Mouse (Mus musculus) hindbrain, embryonic 14.5 days (tissue): ENCODE data around the gene Mmp24. TPM values are rescaled to one million over a fixed set of nuclear protein-coding genes. Genes with fewer than 3 reads are reported as not detected.

Experiments
- ATAC-seq: fragments of 200-750 bp; cut with Nextera tagmentation; 2 replicates; pipeline ENCODE4 v1.8.0; 2017; ENCODE audit warnings: moderate number of reproducible peaks, mild to moderate bottlenecking, moderate TSS enrichment, moderate library complexity; ENCODE audit not compliant: low FRiP score
- DNase-seq: peaks from one replicate; pipeline ENCODE4 v3.0.0-alpha.2; 2015; ENCODE audit warnings: low spot score
- H3K27ac ChIP-seq: fragments of 300-500 bp; sonication (generic); 2 replicates; pipeline ENCODE4 v1.5.1; 2014; ENCODE audit warnings: mild to moderate bottlenecking, moderate library complexity
- H3K27me3 ChIP-seq: fragments of 300-500 bp; sonication (generic); 2 replicates; pipeline ENCODE4 v1.6.1; 2014; ENCODE audit warnings: mild to moderate bottlenecking, low read length, mixed read lengths; ENCODE audit not compliant: control insufficient read depth, insufficient read depth
- H3K36me3 ChIP-seq: fragments of 300-500 bp; sonication (generic); replicated peaks from 2 replicates; pipeline ENCODE4 v1.6.1; 2014; ENCODE audit not compliant: control insufficient read depth, insufficient read depth
- H3K4me1 ChIP-seq: fragments of 300-500 bp; sonication (generic); replicated peaks from 2 replicates; pipeline ENCODE4 v1.6.1; 2014; ENCODE audit warnings: antibody characterized with exemption, low read length, mixed read lengths; ENCODE audit not compliant: control insufficient read depth, insufficient read depth
- H3K4me2 ChIP-seq: fragments of 300-500 bp; sonication (generic); replicated peaks from 2 replicates; pipeline ENCODE4 v1.6.1; 2014; ENCODE audit warnings: mild to moderate bottlenecking, moderate library complexity
- H3K4me3 ChIP-seq: fragments of 300-500 bp; sonication (generic); replicated peaks from 2 replicates; pipeline ENCODE4 v1.5.1; 2014; ENCODE audit warnings: mild to moderate bottlenecking, low read length
- H3K9ac ChIP-seq: fragments of 300-500 bp; sonication (generic); 2 replicates; pipeline ENCODE4 v1.6.1; 2014
- H3K9me3 ChIP-seq: fragments of 300-500 bp; sonication (generic); 2 replicates; pipeline ENCODE4 v1.6.1; 2016; ENCODE audit warnings: low read length; ENCODE audit not compliant: control insufficient read depth
- WGBS: fragments of 180-500 bp; shearing (Covaris S2); extraction: QIAGEN DNeasy Blood & Tissue Kit; methylation state at CpG from one replicate; pipeline ENCODE4 v1.1.7; 2014; 5-methylcytosine and 5-hydroxymethylcytosine counted together
- polyA plus RNA-seq: library from polyadenylated mRNA; unstranded; fragments of >200 nt; fragmentation: Nextera tagmentation; extraction: Ambion mirVana; gene quantifications from 2 replicates; pipeline ENCODE4 v1.2.1, GENCODE M21; 2014

The Mmp24 gene
- polyA plus RNA-seq, 1 experiment from 2014 or later = 17.9 TPM

GRCm38 (mm10) chr2:155786905-155787304, 11.8 kb downstream of the Mmp24 start:
- ATAC-seq (no peak), DNase-seq (no peak)
- Histone ChIP-seq H3K9ac (no peak overlapping the region), H3K36me3 (no peaks in the 10 kb centered on the region), H3K27ac (no peak overlapping the region), H3K9me3 (no peaks in the 10 kb centered on the region), H3K27me3 (no peaks in the 10 kb centered on the region), H3K4me3 (no peak overlapping the region), H3K4me2 (no peak overlapping the region), H3K4me1 (no peaks in the 10 kb centered on the region)
- WGBS = 81% methylated on average over 5 of the region's 5 CpGs

- Histone ChIP-seq H3K4me3 (no peak overlapping the region), H3K9ac (no peak overlapping the region), H3K27ac (no peak overlapping the region), H3K36me3 (no peaks in the 10 kb centered on the region; the same call in 1 of the 2 replicates), H3K9me3 (no peaks in the 10 kb centered on the region), H3K4me2 (no peak overlapping the region), H3K4me1 (no peaks in the 10 kb centered on the region), H3K27me3 (no peaks in the 10 kb centered on the region)
- 75% methylated on average over 18 of the region's 18 CpGs for WGBS
- ATAC-seq = no peak
- DNase-seq = no peak
These were observed 13.1 kb downstream of the Mmp24 start for GRCm38 (mm10) chr2:155787949-155788931.

DNA sequence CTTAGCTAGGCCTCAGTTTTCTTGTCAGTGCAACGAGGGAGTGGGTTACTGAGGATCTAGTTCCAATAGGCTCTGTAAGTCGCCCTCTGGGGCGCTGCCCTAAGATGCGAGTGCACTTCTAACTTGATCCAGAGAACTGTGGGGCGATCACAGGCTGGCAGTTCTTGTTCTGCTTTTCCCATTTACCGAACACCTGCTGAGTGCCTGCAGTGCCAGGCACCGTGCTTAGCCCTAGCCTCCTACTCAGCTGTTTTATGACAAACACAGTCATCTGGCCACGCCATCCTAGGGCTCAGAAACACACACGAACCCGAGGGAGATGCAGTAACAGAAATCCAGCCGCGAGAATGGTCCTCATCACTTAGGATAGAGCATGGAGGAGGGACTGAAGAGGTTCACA, 17.8 kb downstream of the Mmp24 start:
- 40% methylated on average over 12 of the region's 12 CpGs for WGBS
- Histone ChIP-seq H3K9ac (no peak overlapping the region), H3K4me2 (no peak overlapping the region), H3K36me3 (peaks cover 26% of the 10 kb centered on the region), H3K27ac (no peak overlapping the region), H3K4me1 (no peaks in the 10 kb centered on the region), H3K4me3 (no peak overlapping the region), H3K27me3 (no peaks in the 10 kb centered on the region), H3K9me3 (no peaks in the 10 kb centered on the region)
- DNase-seq (no peak), ATAC-seq (no peak)

- DNase-seq (no peak), ATAC-seq (no peak)
- H3K36me3 ChIP-seq = peaks cover 45% of the 10 kb centered on the region
- no peaks in the 10 kb centered on the region for H3K9me3 ChIP-seq
- H3K27ac ChIP-seq = no peak overlapping the region
- H3K9ac ChIP-seq = no peak overlapping the region
- H3K4me3 ChIP-seq = no peak overlapping the region
- whole genome bisulfite sequencing = 93% methylated on average over 12 of the region's 12 CpGs
- H3K4me2 ChIP-seq = no peak overlapping the region
- no peaks in the 10 kb centered on the region for H3K4me1 ChIP-seq
- no peaks in the 10 kb centered on the region for H3K27me3 ChIP-seq
These were observed 19.7 kb downstream of the Mmp24 start for GRCm38 (mm10) chr2:155794674-155795445.

DNA sequence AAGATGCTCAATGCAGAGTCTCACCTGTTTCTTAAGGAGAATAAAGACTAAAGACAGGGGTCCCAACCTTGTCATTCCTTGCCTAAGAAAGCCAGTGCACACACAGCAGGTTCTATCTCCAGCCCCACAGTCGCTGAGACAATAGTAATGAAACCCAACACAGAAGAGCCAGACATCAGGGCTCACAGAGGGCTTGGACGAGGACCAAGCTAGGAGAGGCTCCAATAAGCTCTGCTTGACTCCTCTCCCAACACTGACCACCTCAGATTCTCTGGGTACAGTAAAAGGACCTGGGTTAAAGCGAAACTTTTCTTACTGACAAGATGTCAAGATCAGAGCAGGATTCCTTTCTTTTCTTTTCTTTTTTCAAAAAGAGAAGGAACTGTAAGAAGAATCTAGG, 23.5 kb downstream of the Mmp24 start:
- ATAC-seq = no peak
- no peak overlapping the region for H3K4me2 ChIP-seq
- no peaks in the 10 kb centered on the region for H3K9me3 ChIP-seq
- no peaks in the 10 kb centered on the region for H3K27me3 ChIP-seq
- H3K4me3 ChIP-seq = no peak overlapping the region
- H3K4me1 ChIP-seq = no peaks in the 10 kb centered on the region
- DNase-seq = no peak
- H3K36me3 ChIP-seq = peaks cover 77% of the 10 kb centered on the region
- no peak overlapping the region for H3K9ac ChIP-seq
- 65% methylated on average over 3 of the region's 3 CpGs for WGBS
- H3K27ac ChIP-seq = no peak overlapping the region

DNA sequence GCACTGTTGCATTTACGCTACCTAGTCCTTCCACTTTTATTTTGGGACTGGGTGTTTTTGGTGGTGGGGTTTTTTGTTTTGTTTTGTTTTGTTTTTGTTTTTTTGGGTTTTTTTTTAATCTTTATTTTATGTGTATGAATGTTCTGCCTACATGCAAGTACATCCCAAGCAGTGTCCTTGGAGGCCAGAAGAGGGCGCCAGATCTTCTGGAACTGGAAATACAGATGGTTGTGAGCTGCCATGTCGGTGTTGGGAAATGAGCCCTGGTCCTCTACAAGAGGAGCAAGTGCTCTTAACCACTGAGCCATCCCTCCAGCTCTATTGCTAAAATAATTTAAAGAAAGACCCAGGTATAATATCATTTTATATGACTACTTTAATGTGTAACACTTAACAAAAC, 27.6 kb downstream of the Mmp24 start:
- no peak overlapping the region for H3K27ac ChIP-seq
- no peaks in the 10 kb centered on the region for H3K9me3 ChIP-seq
- no peaks in the 10 kb centered on the region for H3K27me3 ChIP-seq
- H3K4me1 ChIP-seq = no peaks in the 10 kb centered on the region
- no peak overlapping the region for H3K4me3 ChIP-seq
- WGBS = 55% methylated on average over 3 of the region's 3 CpGs
- H3K4me2 ChIP-seq = no peak overlapping the region
- peaks cover 58% of the 10 kb centered on the region for H3K36me3 ChIP-seq
- DNase-seq (no peak), ATAC-seq (no peak)
- no peak overlapping the region for H3K9ac ChIP-seq

GRCm38 (mm10) chr2:155804053-155804452, 28.9 kb downstream of the Mmp24 start:
- Histone ChIP-seq H3K4me3 (no peak overlapping the region), H3K4me2 (no peak overlapping the region), H3K36me3 (peaks cover 50% of the 10 kb centered on the region), H3K9me3 (no peaks in the 10 kb centered on the region), H3K9ac (no peak overlapping the region), H3K4me1 (no peaks in the 10 kb centered on the region), H3K27me3 (no peaks in the 10 kb centered on the region), H3K27ac (no peak overlapping the region)
- ATAC-seq (no peak), DNase-seq (no peak)
- 72% methylated on average over 5 of the region's 5 CpGs for WGBS

DNA sequence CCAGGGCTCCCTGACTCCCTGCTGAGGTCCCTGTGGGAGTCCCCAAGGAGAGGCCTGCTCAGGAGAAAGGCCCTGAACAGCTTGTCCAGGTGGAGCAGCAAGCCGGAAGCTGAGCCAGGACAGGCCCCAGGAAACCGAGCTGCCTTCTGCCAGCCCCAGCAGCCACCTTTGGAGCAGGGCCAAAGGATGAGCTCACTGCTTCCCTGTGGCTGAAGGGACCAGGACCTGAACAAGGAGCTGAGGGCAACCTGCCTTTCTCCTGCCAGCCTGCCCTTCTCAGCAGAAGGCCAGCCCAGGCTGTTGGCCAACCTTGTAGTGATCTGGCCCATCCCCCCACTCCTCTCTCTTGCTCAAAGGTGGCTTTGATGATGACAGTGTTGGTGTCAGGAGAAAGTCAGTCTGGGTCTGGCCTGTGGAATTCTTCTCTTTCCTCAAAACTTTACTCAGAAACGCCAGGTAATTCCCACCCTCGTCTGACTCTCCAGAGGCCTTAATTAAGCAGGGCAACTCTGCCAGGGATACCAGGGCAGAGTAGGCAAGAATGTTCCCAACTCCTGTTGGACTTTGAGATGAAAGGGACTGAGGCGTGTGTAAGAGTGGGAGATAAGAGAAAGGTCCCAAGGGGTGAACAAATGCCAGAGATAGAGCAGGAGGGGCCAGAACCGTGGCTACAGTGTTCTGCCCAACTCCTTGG, 30.2 kb downstream of the Mmp24 start:
- Histone ChIP-seq H3K36me3 (peaks cover 43% of the 10 kb centered on the region), H3K27ac (no peak overlapping the region), H3K9ac (no peak overlapping the region), H3K4me1 (no peaks in the 10 kb centered on the region), H3K4me3 (no peak overlapping the region), H3K27me3 (no peaks in the 10 kb centered on the region), H3K9me3 (no peaks in the 10 kb centered on the region), H3K4me2 (no peak overlapping the region)
- DNase-seq = no peak
- 60% methylated on average over 6 of the region's 6 CpGs for WGBS
- no peak for ATAC-seq

- Histone ChIP-seq H3K4me3 (no peak overlapping the region), H3K27ac (no peak overlapping the region), H3K36me3 (peaks cover 40% of the 10 kb centered on the region), H3K4me1 (no peaks in the 10 kb centered on the region), H3K9me3 (no peaks in the 10 kb centered on the region), H3K9ac (no peak overlapping the region), H3K27me3 (no peaks in the 10 kb centered on the region), H3K4me2 (no peak overlapping the region)
- DNase-seq = no peak
- ATAC-seq = no peak
- 90% methylated on average over 6 of the region's 6 CpGs for WGBS
These were observed 30.7 kb downstream of the Mmp24 start for GRCm38 (mm10) chr2:155805925-155806255.
